Mouse (Mus musculus): ENCODE data around the gene Olfr652. TPM values are rescaled to one million over a fixed set of nuclear protein-coding genes. Genes with fewer than 3 reads are reported as not detected.

Gene Olfr652
- polyA plus RNA-seq, 1 experiment from 2014 or later, result not detected

DNA sequence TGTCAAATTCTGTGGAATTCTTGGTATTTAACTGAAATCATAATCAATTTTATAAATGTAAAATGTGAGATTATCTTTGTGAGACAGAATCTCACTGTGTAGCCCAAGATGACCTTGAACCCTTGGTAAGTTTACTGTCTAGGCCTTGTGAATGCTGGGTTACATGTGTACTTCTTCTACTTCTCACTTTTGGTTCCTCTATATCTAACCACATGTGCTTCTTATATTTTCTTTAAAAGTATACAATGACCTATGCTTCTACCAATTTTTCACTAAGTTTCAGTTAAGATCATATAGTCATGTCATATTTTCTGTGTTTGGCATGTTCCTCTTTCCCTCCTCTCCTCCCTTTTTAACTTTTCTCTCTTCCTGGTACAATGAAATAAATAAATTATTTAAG lies 44.0 kb downstream of the Olfr652 start:
- H3K4me2 ChIP-seq (ENCODE audit: low read length), result no peak overlapping the region
- no peaks in the 10 kb centered on the region for H3K9me3 ChIP-seq (ENCODE audit: control insufficient read depth, low read length)

DNA sequence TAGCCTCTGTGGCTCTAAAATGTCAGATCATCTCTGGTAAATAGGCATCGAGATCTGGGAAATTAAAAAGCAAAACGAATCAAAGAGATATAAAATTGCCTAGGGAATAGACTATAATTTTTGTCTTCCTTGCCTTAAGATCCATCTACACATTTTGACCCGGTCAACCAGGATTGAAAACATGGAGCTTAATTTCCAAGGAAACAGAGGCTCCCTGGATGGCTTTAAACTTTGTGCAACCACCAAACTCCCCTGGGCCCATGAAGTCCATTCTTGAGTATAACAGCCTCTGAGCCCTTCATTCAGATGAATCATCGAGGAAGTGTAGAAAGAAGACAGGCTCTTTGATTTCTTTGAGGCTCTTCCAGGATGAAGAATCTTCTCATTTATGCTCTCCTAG lies 53.0 kb downstream of the Olfr652 start, which contains the start of gene Olfr656:
Gene Olfr656, plus strand, starts transcription at position 301 of the 400 bp plus-strand sequence.
- 78% methylated on average over 4 of the region's 4 CpGs for WGBS
- H3K27ac ChIP-seq (ENCODE audit: low read length), result no peak within 1 kb of the TSS
- no peaks in the 10 kb centered on the region for H3K9me3 ChIP-seq (ENCODE audit: control insufficient read depth, low read length)
- no peaks in the 10 kb centered on the region for H3K36me3 ChIP-seq (ENCODE audit: control insufficient read depth, insufficient read depth)
- no peak within 1 kb of the TSS for H3K9ac ChIP-seq (replicated peaks; ENCODE audit: low read depth, low read length)
- ATAC-seq, result no peak
- H3K27me3 ChIP-seq (replicated peaks; ENCODE audit: control insufficient read depth, insufficient read depth, low read length), result no peaks in the 10 kb centered on the region
- no peak within 1 kb of the TSS for H3K4me3 ChIP-seq (replicated peaks; ENCODE audit: low read length)
- no peak within 1 kb of the TSS for H3K4me2 ChIP-seq (ENCODE audit: low read length)
- H3K4me1 ChIP-seq (replicated peaks; ENCODE audit: control insufficient read depth, insufficient read depth, low read length), result no peaks in the 10 kb centered on the region

More for the DNA sequence above, 44.0 kb downstream of the Olfr652 start:
- H3K36me3 ChIP-seq (ENCODE audit: control insufficient read depth, insufficient read depth), result no peaks in the 10 kb centered on the region
- H3K27ac ChIP-seq (ENCODE audit: low read length), result no peak overlapping the region
- no peaks in the 10 kb centered on the region for H3K27me3 ChIP-seq (replicated peaks; ENCODE audit: control insufficient read depth, insufficient read depth, low read length)
- no peak overlapping the region for H3K9ac ChIP-seq (replicated peaks; ENCODE audit: low read depth, low read length)
- no peak overlapping the region for H3K4me3 ChIP-seq (replicated peaks; ENCODE audit: low read length)
- ATAC-seq, result no peak
- H3K4me1 ChIP-seq (replicated peaks; ENCODE audit: control insufficient read depth, insufficient read depth, low read length), result no peaks in the 10 kb centered on the region

Other genes with a start within 250 kb of the Olfr652 start
- gene Trim12a, start 245.4 kb upstream of the Olfr652 start, polyA plus RNA-seq (2015; fragmentation: Nextera tagmentation; extraction: Ambion mirVana), result 0.96 and 1.6 TPM in 2 replicates
- not detected in 2 replicates for gene Trim34b, start 231.4 kb upstream of the Olfr652 start, polyA plus RNA-seq (2015; fragmentation: Nextera tagmentation; extraction: Ambion mirVana)
- gene Trim12c, start 207.5 kb upstream of the Olfr652 start, polyA plus RNA-seq (2015; fragmentation: Nextera tagmentation; extraction: Ambion mirVana), result 1.1 and 1.2 TPM in 2 replicates
- gene Trim30b, start 191.0 kb upstream of the Olfr652 start, polyA plus RNA-seq (2015; fragmentation: Nextera tagmentation; extraction: Ambion mirVana), result not detected in 2 replicates
- not detected in 2 replicates for gene Trim30c, start 160.1 kb upstream of the Olfr652 start, polyA plus RNA-seq (2015; fragmentation: Nextera tagmentation; extraction: Ambion mirVana)
- gene Trim30a, start 95.7 kb upstream of the Olfr652 start, polyA plus RNA-seq (2015; fragmentation: Nextera tagmentation; extraction: Ambion mirVana), result 0.42 and 0.70 TPM in 2 replicates
- 0.15 and 0.42 TPM in 2 replicates for gene Trim30d, start 53.1 kb upstream of the Olfr652 start, polyA plus RNA-seq (2015; fragmentation: Nextera tagmentation; extraction: Ambion mirVana)
- not detected in 2 replicates for gene Olfr651, start 10.8 kb upstream of the Olfr652 start, polyA plus RNA-seq (2015; fragmentation: Nextera tagmentation; extraction: Ambion mirVana)
- not detected in 2 replicates for gene Olfr653, start 16.4 kb downstream of the Olfr652 start, polyA plus RNA-seq (2015; fragmentation: Nextera tagmentation; extraction: Ambion mirVana)
- not detected in 2 replicates for gene Olfr654, start 26.1 kb downstream of the Olfr652 start, polyA plus RNA-seq (2015; fragmentation: Nextera tagmentation; extraction: Ambion mirVana)
- gene Olfr655, start 40.9 kb downstream of the Olfr652 start, polyA plus RNA-seq (2015; fragmentation: Nextera tagmentation; extraction: Ambion mirVana), result not detected in 2 replicates
- not detected in 2 replicates for gene Olfr656, start 53.1 kb downstream of the Olfr652 start, polyA plus RNA-seq (2015; fragmentation: Nextera tagmentation; extraction: Ambion mirVana)
- not detected in 2 replicates for gene Olfr657, start 63.9 kb downstream of the Olfr652 start, polyA plus RNA-seq (2015; fragmentation: Nextera tagmentation; extraction: Ambion mirVana)
- gene Olfr658, start 86.4 kb downstream of the Olfr652 start, polyA plus RNA-seq (2015; fragmentation: Nextera tagmentation; extraction: Ambion mirVana), result 0.09 TPM in 1 of 2 replicates, not detected in the other
- gene Olfr659, start 105.9 kb downstream of the Olfr652 start, polyA plus RNA-seq (2015; fragmentation: Nextera tagmentation; extraction: Ambion mirVana), result not detected in 2 replicates
- not detected in 2 replicates for gene Olfr661, start 125.6 kb downstream of the Olfr652 start, polyA plus RNA-seq (2015; fragmentation: Nextera tagmentation; extraction: Ambion mirVana)
- gene Usp17le, start 216.6 kb downstream of the Olfr652 start, polyA plus RNA-seq (2015; fragmentation: Nextera tagmentation; extraction: Ambion mirVana), result not detected in 2 replicates